Comparison of ENCODE assay signal across 21 mouse cellular contexts in the genomic region with DNA sequence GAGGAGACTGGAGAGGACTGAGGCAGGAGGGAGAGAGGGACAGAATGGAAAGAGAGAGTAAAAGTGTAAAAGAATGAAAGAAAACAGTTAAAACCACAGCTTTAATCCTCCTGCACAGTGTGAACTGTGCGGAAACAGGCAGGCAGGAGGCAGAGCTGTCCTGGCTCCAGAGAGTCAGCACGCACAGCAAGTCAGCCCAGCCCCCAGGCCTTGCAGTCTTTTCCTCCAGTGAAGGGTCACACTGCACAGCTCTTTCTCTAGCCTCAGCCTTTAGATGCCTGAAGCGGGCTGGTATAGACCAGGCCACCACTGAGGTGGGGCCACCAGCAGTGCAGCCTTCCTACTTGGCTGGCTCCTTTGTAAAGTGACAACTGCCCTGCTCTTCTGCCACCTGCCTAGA. TPM values are rescaled to one million over a fixed set of nuclear protein-coding genes. Genes with fewer than 3 reads are reported as not detected.
"Had no signal": no experiment of that assay in that cellular context is flagged by ENCODE, and none has a peak within 500 bp of the region (broad histone marks: within the 10 kb centered on the region; RNA-seq: fewer than 3 reads in every experiment).

No protein-coding gene starts in this region.

- H3K27ac ChIP-seq: kidney, postnatal 0 days; liver, embryonic 12.5 days; lung, embryonic 15.5 days; midbrain, embryonic 13.5 days; neural tube, embryonic 12.5 days had no signal

- H3K4me2 ChIP-seq: liver, embryonic 12.5 days; lung, embryonic 15.5 days; midbrain, embryonic 13.5 days; neural tube, embryonic 12.5 days had no signal

- H3K9ac ChIP-seq: liver, embryonic 12.5 days; lung, embryonic 15.5 days; midbrain, embryonic 13.5 days; neural tube, embryonic 12.5 days had no signal

- H3K27me3 ChIP-seq: liver, embryonic 12.5 days; lung, embryonic 15.5 days; midbrain, embryonic 13.5 days; neural tube, embryonic 12.5 days had no signal

- H3K9me3 ChIP-seq: liver, embryonic 12.5 days; lung, embryonic 15.5 days; midbrain, embryonic 13.5 days; neural tube, embryonic 12.5 days had no signal

- DNase-seq: kidney, adult 9 months; kidney, postnatal 36 days; left cerebral cortex, postnatal 4 days; right cerebral cortex, postnatal 4 days; spleen, adult 18-20 months; thymus, adult 18-20 months; thymus, postnatal 14 days had no signal

- H3K4me3 ChIP-seq: liver, embryonic 12.5 days; lung, embryonic 15.5 days; midbrain, embryonic 13.5 days; myocyte; neural tube, embryonic 12.5 days had no signal

- ATAC-seq: liver, embryonic 12.5 days; midbrain, embryonic 13.5 days had no signal

- H3K4me1 ChIP-seq: lung, embryonic 15.5 days; midbrain, embryonic 13.5 days; neural tube, embryonic 12.5 days had no signal

RNA-seq across cellular contexts. Expression of gene Mgat4d, which starts 27.7 kb away (rescaled TPM):
- total RNA-seq: layer of hippocampus, adult 18-20 months; layer of hippocampus, postnatal 10 days; left cerebral cortex, postnatal 10 days; left cerebral cortex, postnatal 4 days; megakaryocyte-erythroid progenitor cell, adult 5-6 weeks; neutrophil, adult 5-6 weeks had no signal
- polyA plus RNA-seq: kidney, postnatal 0 days; limb, embryonic 14.5 days; liver, embryonic 12.5 days; liver, embryonic 16.5 days; lung, embryonic 15.5 days; midbrain, embryonic 13.5 days; myocyte; neural tube, embryonic 12.5 days; stomach, embryonic 14.5 days had no signal

RNA-seq across cellular contexts. Expression of gene Ucp1, which starts 30.4 kb away (rescaled TPM):
- total RNA-seq: layer of hippocampus, adult 18-20 months; layer of hippocampus, postnatal 10 days; left cerebral cortex, postnatal 10 days; left cerebral cortex, postnatal 4 days; megakaryocyte-erythroid progenitor cell, adult 5-6 weeks; neutrophil, adult 5-6 weeks had no signal
- polyA plus RNA-seq: liver, embryonic 12.5 days; liver, embryonic 16.5 days; lung, embryonic 15.5 days; myocyte; stomach, embryonic 14.5 days had no signal
